Mouse (Mus musculus) cerebellum, adult 2 months (tissue): ENCODE results near the gene Arhgap45. TPM values are rescaled to one million over a fixed set of nuclear protein-coding genes. Genes with fewer than 3 reads are reported as not detected.

Experiments
- DNase-seq, 2 experiments: peaks; one replicate each; pipeline ENCODE4 v3.0.0; 2021
- H3K27ac ChIP-seq: fragments of 200-500 bp; 2 replicates; pipeline ENCODE4 v1.5.1; 2012; ENCODE audit warnings: low read length, control low read depth, inconsistent platforms; ENCODE audit not compliant: insufficient read depth
- H3K27me3 ChIP-seq: fragments of 200-500 bp; 2 replicates; pipeline ENCODE4 v1.6.1; 2012; ENCODE audit warnings: inconsistent platforms, mild to moderate bottlenecking, low read length, moderate library complexity; ENCODE audit not compliant: control insufficient read depth, insufficient read depth
- H3K4me1 ChIP-seq: fragments of 200-500 bp; 2 replicates; pipeline ENCODE4 v1.6.1; 2011; ENCODE audit warnings: low read length; ENCODE audit not compliant: control insufficient read depth, insufficient read depth
- H3K4me3 ChIP-seq: fragments of 200-500 bp; replicated peaks from 2 replicates; pipeline ENCODE3; 2011; ENCODE audit warnings: mild to moderate bottlenecking, low read depth, low read length, control low read depth; ENCODE audit not compliant: insufficient read depth
- CTCF ChIP-seq: fragments of 200-500 bp; IDR thresholded peaks from 2 replicates; pipeline ENCODE4 v1.5.1; 2011; ENCODE audit warnings: low read depth, mild to moderate bottlenecking, control low read depth, low read length, moderate library complexity, borderline replicate concordance; ENCODE audit not compliant: insufficient read depth
- POLR2A ChIP-seq: fragments of 200-500 bp; IDR thresholded peaks from 2 replicates; pipeline ENCODE4 v1.6.1; 2011; ENCODE audit warnings: low read length, control low read depth, borderline replicate concordance; ENCODE audit not compliant: insufficient read depth
- WGBS: fragments of 180-500 bp; shearing (Covaris S2); methylation state at CpG from one replicate; pipeline ENCODE4 v1.1.7; 2018; 5-methylcytosine and 5-hydroxymethylcytosine counted together
- polyA plus RNA-seq: library from polyadenylated mRNA; depleted of rRNA; stranded (reverse); fragments of >200 nt; gene quantifications from 2 replicates; pipeline ENCODE4 v1.2.3, GENCODE M21; 2012; rRNA removed

The Arhgap45 gene
- polyA plus RNA-seq, 1 experiment, result 2.7 TPM

DNA sequence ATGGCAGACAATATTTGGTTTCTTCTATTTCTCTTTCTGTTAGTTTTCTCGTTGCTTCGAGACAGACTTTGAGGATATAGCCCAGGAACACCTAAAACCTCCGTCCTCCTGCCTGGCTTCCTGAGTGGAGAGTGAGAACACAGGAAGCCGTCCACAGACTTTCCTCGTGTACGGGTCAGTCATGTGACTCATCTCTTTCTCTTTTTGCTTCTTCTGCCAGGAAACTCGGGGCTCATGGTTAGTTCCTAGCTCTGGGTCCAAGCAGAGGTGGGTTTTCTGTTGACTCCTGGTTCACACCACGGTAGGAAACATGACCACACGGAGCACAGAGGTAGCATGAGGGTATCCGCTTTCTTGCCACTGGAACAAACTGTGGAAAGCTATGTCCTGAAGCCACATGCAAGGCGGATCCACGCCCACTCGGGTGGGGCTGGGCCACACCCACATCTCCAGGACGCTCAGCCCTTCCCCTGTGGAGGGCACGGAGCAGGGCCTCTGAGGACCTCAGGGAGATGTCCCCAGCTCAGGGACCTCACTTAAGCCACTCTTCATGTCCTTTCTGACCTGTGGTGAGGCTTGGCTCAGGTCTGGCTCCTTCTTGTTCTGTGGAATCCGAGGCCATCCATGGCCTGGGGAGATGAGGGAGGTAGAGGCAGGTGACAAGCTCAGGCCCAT lies 64.1 kb downstream of the Arhgap45 start:
- H3K4me1 ChIP-seq, result peaks cover 16% of the 10 kb centered on the region
- no peak overlapping the region for H3K27ac ChIP-seq
- no peaks in the 10 kb centered on the region for H3K27me3 ChIP-seq
- WGBS, result 82% methylated on average over 16 of the region's 16 CpGs
- DNase-seq, result no peak
- no peak overlapping the region for H3K4me3 ChIP-seq
- TF ChIP-seq POLR2A, result no peak
- TF ChIP-seq CTCF, result no peak

Other genes with a start within 250 kb of the Arhgap45 start
- gene Rnf126, start 249.7 kb upstream of the Arhgap45 start, polyA plus RNA-seq, result 126 and 127 TPM in 2 replicates
- gene Fstl3, start 239.4 kb upstream of the Arhgap45 start, polyA plus RNA-seq, result 2.2 and 2.5 TPM in 2 replicates
- gene Prss57, start 225.7 kb upstream of the Arhgap45 start, polyA plus RNA-seq, result 0.16 and 0.19 TPM in 2 replicates
- gene Palm, start 223.1 kb upstream of the Arhgap45 start, polyA plus RNA-seq, result 140 and 143 TPM in 2 replicates
- 0.29 and 0.41 TPM in 2 replicates for gene Misp, start 195.7 kb upstream of the Arhgap45 start, polyA plus RNA-seq
- 64.2 and 68.6 TPM in 2 replicates for gene Ptbp1, start 162.2 kb upstream of the Arhgap45 start, polyA plus RNA-seq
- gene Prtn3, start 142.2 kb upstream of the Arhgap45 start, polyA plus RNA-seq, result 2.4 and 2.5 TPM in 2 replicates
- gene Plppr3, start 142.0 kb upstream of the Arhgap45 start, polyA plus RNA-seq, result 46.0 and 49.3 TPM in 2 replicates
- 0.15 TPM in 1 of 2 replicates, not detected in the other for gene Elane, start 130.4 kb upstream of the Arhgap45 start, polyA plus RNA-seq
- gene Cfd, start 125.8 kb upstream of the Arhgap45 start, polyA plus RNA-seq, result 0.29 and 0.41 TPM in 2 replicates
- 46.5 and 47.4 TPM in 2 replicates for gene Med16, start 107.7 kb upstream of the Arhgap45 start, polyA plus RNA-seq
- not detected in 2 replicates for gene Gm26602, start 105.8 kb upstream of the Arhgap45 start, polyA plus RNA-seq
- 12.1 and 12.8 TPM in 2 replicates for gene Kiss1r, start 99.7 kb upstream of the Arhgap45 start, polyA plus RNA-seq
- 156 and 162 TPM in 2 replicates for gene R3hdm4, start 95.4 kb upstream of the Arhgap45 start, polyA plus RNA-seq
- gene Arid3a, start 89.6 kb upstream of the Arhgap45 start, polyA plus RNA-seq, result 4.7 TPM in 2 replicates
- gene Wdr18, start 56.5 kb upstream of the Arhgap45 start, polyA plus RNA-seq, result 56.2 and 57.4 TPM in 2 replicates
- 5.5 and 5.9 TPM in 2 replicates for gene Grin3b, start 45.9 kb upstream of the Arhgap45 start, polyA plus RNA-seq
- gene Tmem259, start 32.3 kb upstream of the Arhgap45 start, polyA plus RNA-seq, result 191 and 204 TPM in 2 replicates
- gene Cnn2, start 28.1 kb upstream of the Arhgap45 start, polyA plus RNA-seq, result 8.2 and 9.3 TPM in 2 replicates
- gene Abca7, start 20.2 kb upstream of the Arhgap45 start, polyA plus RNA-seq, result 31.1 and 32.4 TPM in 2 replicates
- gene Polr2e, start 23.1 kb downstream of the Arhgap45 start, polyA plus RNA-seq, result 224 and 231 TPM in 2 replicates
- 888 and 964 TPM in 2 replicates for gene Gpx4, start 30.5 kb downstream of the Arhgap45 start, polyA plus RNA-seq
- gene Sbno2, start 88.9 kb downstream of the Arhgap45 start, polyA plus RNA-seq, result 25.4 and 28.9 TPM in 2 replicates
- gene Stk11, start 99.2 kb downstream of the Arhgap45 start, polyA plus RNA-seq, result 110 and 112 TPM in 2 replicates
- 736 and 758 TPM in 2 replicates for gene Atp5d, start 122.0 kb downstream of the Arhgap45 start, polyA plus RNA-seq
- gene Cbarp, start 124.2 kb downstream of the Arhgap45 start, polyA plus RNA-seq, result 147 and 151 TPM in 2 replicates
- 26.1 and 26.5 TPM in 2 replicates for gene Midn, start 131.6 kb downstream of the Arhgap45 start, polyA plus RNA-seq
- 240 and 261 TPM in 2 replicates for gene Cirbp, start 149.3 kb downstream of the Arhgap45 start, polyA plus RNA-seq
- 16.4 and 18.0 TPM in 2 replicates for gene 1600002K03Rik, start 156.3 kb downstream of the Arhgap45 start, polyA plus RNA-seq
- gene Efna2, start 162.8 kb downstream of the Arhgap45 start, polyA plus RNA-seq, result 10.2 and 10.7 TPM in 2 replicates
- 41.1 and 42.5 TPM in 2 replicates for gene Mum1, start 209.8 kb downstream of the Arhgap45 start, polyA plus RNA-seq
- 668 and 680 TPM in 2 replicates for gene Ndufs7, start 232.5 kb downstream of the Arhgap45 start, polyA plus RNA-seq
- 52.9 and 54.5 TPM in 2 replicates for gene Gamt, start 244.4 kb downstream of the Arhgap45 start, polyA plus RNA-seq
- gene Dazap1, start 244.8 kb downstream of the Arhgap45 start, polyA plus RNA-seq, result 90.2 and 92.7 TPM in 2 replicates